Mouse (Mus musculus) kidney, embryonic 14.5 days (tissue): ENCODE measurements at regions not wholly inside any gene's neighbourhood (a gene's known extent, or its start where the extent isn't known, plus 50 kb on each side); places are given as distances from the start of the nearest gene placed in this dataset.

Experiments used
- ATAC-seq: fragments of 200-750 bp; cut with Nextera tagmentation; 2 replicates; pipeline ENCODE4 v1.8.0; 2017; ENCODE audit warnings: moderate number of reproducible peaks, mild to moderate bottlenecking, moderate TSS enrichment, moderate library complexity; ENCODE audit not compliant: low FRiP score, low TSS enrichment
- H3K27ac ChIP-seq: fragments of 300-500 bp; sonication (generic); 2 replicates; pipeline ENCODE4 v1.5.1; 2014; ENCODE audit warnings: low read depth, mild to moderate bottlenecking, low read length, moderate library complexity, mixed read lengths
- H3K27me3 ChIP-seq: fragments of 300-500 bp; sonication (generic); 2 replicates; pipeline ENCODE4 v1.6.1; 2014; ENCODE audit warnings: mild to moderate bottlenecking, low read length; ENCODE audit not compliant: control insufficient read depth, insufficient read depth
- H3K36me3 ChIP-seq: fragments of 300-500 bp; sonication (generic); 2 replicates; pipeline ENCODE4 v1.6.1; 2014; ENCODE audit warnings: low read length, mixed read lengths; ENCODE audit not compliant: control insufficient read depth, insufficient read depth
- H3K4me1 ChIP-seq: fragments of 300-500 bp; sonication (generic); 2 replicates; pipeline ENCODE4 v1.6.1; 2014; ENCODE audit warnings: low read length, mixed read lengths; ENCODE audit not compliant: control insufficient read depth, insufficient read depth
- H3K4me2 ChIP-seq: fragments of 300-500 bp; sonication (generic); replicated peaks from 2 replicates; pipeline ENCODE4 v1.6.1; 2014; ENCODE audit warnings: low read depth, mild to moderate bottlenecking, low read length
- H3K4me3 ChIP-seq: fragments of 300-500 bp; sonication (generic); 2 replicates; pipeline ENCODE4 v1.5.1; 2014; ENCODE audit warnings: mild to moderate bottlenecking, low read length
- H3K9ac ChIP-seq: fragments of 300-500 bp; sonication (generic); 2 replicates; pipeline ENCODE4 v1.6.1; 2014; ENCODE audit warnings: low read depth, mild to moderate bottlenecking, low read length, moderate library complexity
- H3K9me3 ChIP-seq: fragments of 300-500 bp; sonication (generic); 2 replicates; pipeline ENCODE4 v1.6.1; 2016; ENCODE audit warnings: low read length; ENCODE audit not compliant: control insufficient read depth
- WGBS: fragments of 180-500 bp; shearing (Covaris S2); extraction: QIAGEN DNeasy Blood & Tissue Kit; methylation state at CpG from one replicate; pipeline ENCODE4 v1.1.7; 2014; 5-methylcytosine and 5-hydroxymethylcytosine counted together

DNA sequence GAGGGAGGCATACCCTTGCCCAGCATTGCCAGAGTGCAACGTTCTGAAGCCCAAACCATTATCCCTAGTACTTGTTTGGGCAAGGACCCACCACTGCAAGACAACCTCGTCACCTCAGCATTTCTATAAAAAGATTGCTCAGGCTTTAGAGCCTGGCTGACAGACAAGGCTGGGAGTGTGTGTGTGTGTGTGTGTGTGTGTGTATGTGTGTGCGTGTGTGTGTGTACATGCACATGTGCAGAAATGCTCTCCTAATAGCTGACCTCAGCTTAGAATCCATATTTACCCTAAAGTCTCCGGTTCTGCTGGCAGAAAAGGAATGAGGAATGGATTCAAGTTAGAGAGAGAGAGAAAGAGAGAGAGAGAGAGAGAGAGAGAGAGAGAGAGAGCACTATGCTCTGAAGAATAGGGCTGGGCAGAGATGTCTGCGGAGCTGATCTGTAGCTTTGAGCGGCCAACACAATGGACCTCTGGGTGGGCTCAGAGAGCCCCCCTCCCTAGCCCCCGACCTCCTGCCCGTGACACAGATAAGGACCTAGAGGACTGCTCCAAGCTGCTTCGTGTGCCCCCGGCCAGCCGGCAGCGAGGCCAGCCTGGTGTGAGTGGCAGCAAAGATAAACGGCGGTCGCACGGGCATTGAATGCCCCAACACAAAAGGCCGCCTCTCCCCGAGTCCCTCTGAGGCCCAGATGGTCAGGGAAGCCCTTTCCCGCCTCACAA lies 166.1 kb downstream of the H2al1j start:
- ATAC-seq: no peak
- Histone ChIP-seq H3K36me3 (no peaks in the 10 kb centered on the region), H3K9ac (no peak overlapping the region), H3K4me2 (peak overlapping the region; percentile 36), H3K9me3 (no peaks in the 10 kb centered on the region), H3K4me3 (no peak overlapping the region; the same call in 1 of the 2 replicates), H3K27ac (peak overlapping the region; percentile 24; the same call in 1 of the 2 replicates), H3K4me1 (no peaks in the 10 kb centered on the region), H3K27me3 (0 out of 2 replicates have a peak, but pooled peaks cover 3% of the 10 kb centered on the region)
- 47% methylated on average over 19 of the region's 19 CpGs for WGBS

DNA sequence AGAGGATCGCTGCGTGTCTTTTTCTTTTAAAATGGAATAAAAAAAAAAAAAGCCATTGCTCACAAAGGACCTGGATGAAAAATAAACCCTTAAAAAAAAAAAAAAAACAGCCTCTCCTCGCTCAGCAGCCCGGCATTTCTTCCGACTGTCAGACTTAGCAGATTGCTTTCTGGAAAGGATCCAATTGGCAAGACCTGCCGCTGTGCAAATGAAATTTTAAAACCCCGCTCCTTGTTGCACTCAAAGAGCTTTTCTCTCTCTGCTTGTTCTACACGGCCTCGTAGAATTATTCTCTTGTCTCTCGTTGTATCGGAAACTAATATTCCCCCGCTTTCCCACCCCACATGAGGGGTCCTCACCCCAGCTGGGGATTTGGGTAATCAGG lies 166.6 kb downstream of the H2al1j start:
- Histone ChIP-seq H3K4me2 (peak overlapping the region; percentile 36), H3K27me3 (0 out of 2 replicates have a peak, but pooled peaks cover 3% of the 10 kb centered on the region), H3K4me3 (no peak overlapping the region; the same call in 1 of the 2 replicates), H3K36me3 (no peaks in the 10 kb centered on the region), H3K27ac (no peak overlapping the region), H3K9ac (no peak overlapping the region), H3K4me1 (no peaks in the 10 kb centered on the region), H3K9me3 (no peaks in the 10 kb centered on the region)
- 43% methylated on average over 12 of the region's 12 CpGs for WGBS
- ATAC-seq: no peak

DNA sequence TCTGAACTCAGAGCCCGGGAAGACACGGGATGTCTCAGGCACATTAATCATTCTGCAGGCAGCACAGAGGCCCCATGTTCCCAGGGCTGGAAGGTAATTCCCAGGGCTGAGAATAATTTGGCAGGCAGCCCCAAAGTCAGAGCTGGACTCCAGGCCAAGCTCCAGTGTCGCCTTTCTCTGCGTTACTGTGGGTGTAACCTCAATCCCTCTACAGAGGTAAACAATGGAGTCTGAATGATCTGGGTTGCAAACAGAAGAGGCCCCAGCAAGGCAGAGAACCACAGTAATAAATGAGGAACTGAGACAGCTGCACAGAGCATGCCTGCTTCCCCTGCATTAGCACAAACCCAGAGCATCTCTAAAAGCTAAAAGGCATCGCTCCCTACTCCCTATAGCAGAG lies 184.8 kb downstream of the H2al1j start:
- Histone ChIP-seq H3K27ac (peak overlapping the region; percentile 47; the same call in 1 of the 2 replicates), H3K9ac (no peak overlapping the region), H3K36me3 (no peaks in the 10 kb centered on the region), H3K4me3 (no peak overlapping the region), H3K27me3 (no peaks in the 10 kb centered on the region), H3K9me3 (no peaks in the 10 kb centered on the region), H3K4me2 (no peak overlapping the region), H3K4me1 (no peaks in the 10 kb centered on the region)
- WGBS: 52% methylated on average over 5 of the region's 5 CpGs
- peak; percentile 66; the same call in 1 of the 2 replicates for ATAC-seq

DNA sequence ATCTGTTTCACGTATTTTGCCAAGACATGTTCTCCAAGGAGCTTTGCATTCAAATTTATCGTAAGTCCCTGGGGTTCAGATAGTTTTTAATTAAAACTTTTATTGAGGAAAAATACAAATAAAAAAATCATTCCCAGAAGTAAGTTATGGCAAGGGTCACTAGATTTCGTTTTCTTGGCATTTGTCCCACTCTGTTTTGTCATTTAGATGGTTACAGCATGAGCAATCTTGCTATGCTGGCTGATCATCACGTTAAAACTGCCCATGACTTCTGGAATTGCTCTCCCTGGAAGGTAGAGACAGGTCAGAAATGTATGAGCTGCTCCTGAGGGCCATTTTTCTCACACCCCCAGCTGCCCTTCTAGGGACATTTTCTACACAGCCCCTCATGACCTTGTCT lies 185.3 kb downstream of the H2al1j start:
- Histone ChIP-seq H3K27ac (peak overlapping the region; percentile 42; the same call in 1 of the 2 replicates), H3K27me3 (no peaks in the 10 kb centered on the region), H3K4me1 (no peaks in the 10 kb centered on the region), H3K36me3 (no peaks in the 10 kb centered on the region), H3K9me3 (no peaks in the 10 kb centered on the region), H3K4me2 (no peak overlapping the region), H3K9ac (no peak overlapping the region), H3K4me3 (no peak overlapping the region)
- no peak for ATAC-seq
- WGBS: 52% methylated on average over 4 of the region's 4 CpGs

DNA sequence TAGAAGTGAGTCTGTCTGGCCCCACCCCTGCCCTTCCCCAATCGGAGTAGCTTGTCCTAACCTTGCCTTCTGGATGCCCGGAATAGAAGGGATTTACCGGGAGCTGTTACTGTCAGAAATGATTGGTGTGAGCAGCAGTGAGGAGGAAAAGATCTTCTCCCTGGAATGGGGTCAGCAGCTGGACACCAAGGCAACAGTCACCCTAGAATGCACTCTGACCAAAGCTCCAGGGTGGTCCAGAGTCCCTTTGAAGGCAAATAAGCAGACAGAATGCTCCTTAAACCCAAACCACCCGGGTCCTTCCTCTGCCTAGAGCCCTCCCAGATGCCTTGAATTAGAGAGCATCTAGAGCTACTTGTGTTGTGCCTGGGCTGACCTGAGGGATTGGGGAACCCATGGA lies 196.2 kb downstream of the H2al1j start:
- no peaks in the 10 kb centered on the region for H3K36me3 ChIP-seq
- H3K27ac ChIP-seq: no peak overlapping the region
- 0 out of 2 replicates have a peak, but pooled peaks cover 3% of the 10 kb centered on the region for H3K4me1 ChIP-seq
- ATAC-seq: peak; percentile 86
- H3K4me3 ChIP-seq: no peak overlapping the region
- H3K9ac ChIP-seq: no peak overlapping the region
- no peak overlapping the region for H3K4me2 ChIP-seq
- no peaks in the 10 kb centered on the region for H3K9me3 ChIP-seq
- H3K27me3 ChIP-seq: no peaks in the 10 kb centered on the region
- 46% methylated on average over 4 of the region's 4 CpGs for WGBS

DNA sequence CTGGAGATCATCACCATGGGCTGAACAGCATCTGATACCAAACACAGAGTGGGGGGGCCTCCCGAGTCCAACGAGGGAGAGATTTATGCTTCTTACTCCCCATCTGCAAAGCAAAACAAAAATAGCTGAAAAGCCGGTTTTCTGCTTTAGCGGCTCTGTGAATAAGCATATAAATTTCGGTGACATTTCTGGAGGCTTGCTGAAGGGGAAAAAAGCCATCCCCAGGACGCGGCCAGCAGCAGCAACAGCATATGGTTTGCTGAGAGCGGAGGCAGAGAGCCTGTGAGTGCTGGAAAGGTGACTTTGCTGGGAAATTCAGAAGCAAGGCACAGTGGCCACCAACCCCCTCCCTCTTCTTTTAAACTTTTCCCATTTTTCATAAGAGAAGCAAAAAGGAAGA lies 197.7 kb downstream of the H2al1j start:
- H3K4me2 ChIP-seq: peak overlapping the region; percentile 4; the same call in 1 of the 2 replicates
- no peak overlapping the region for H3K9ac ChIP-seq
- 37% methylated on average over 8 of the region's 8 CpGs for WGBS

DNA sequence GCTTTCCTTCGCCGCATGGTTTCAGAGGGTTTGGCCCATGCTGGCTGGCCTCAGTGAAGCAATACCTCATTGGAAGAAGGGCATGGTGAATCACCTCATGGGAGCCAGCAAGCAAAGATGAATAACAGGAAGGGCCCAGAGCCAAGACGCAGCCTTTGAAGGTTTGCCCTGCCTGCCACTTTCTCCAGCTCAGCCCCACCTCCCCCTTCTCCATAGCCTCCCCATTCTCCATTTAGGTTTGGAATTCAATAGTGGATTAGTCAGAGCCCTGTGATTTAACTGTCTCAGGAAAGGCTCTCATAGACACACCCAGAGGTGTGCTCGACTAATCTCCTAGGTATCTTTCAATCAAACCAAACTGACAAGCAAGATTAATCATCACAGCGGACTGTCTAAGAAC lies 201.0 kb downstream of the H2al1j start:
- no peaks in the 10 kb centered on the region for H3K9me3 ChIP-seq

More for the DNA sequence above, 197.7 kb downstream of the H2al1j start:
- ATAC-seq: 0 out of 2 replicates have a peak, but pooled peaks have one; percentile 33
- H3K9me3 ChIP-seq: no peaks in the 10 kb centered on the region
- H3K4me3 ChIP-seq: no peak overlapping the region
- peak overlapping the region; percentile 47; the same call in 1 of the 2 replicates for H3K27ac ChIP-seq
- H3K27me3 ChIP-seq: no peaks in the 10 kb centered on the region
- no peaks in the 10 kb centered on the region for H3K36me3 ChIP-seq
- 0 out of 2 replicates have a peak, but pooled peaks cover 3% of the 10 kb centered on the region for H3K4me1 ChIP-seq

DNA sequence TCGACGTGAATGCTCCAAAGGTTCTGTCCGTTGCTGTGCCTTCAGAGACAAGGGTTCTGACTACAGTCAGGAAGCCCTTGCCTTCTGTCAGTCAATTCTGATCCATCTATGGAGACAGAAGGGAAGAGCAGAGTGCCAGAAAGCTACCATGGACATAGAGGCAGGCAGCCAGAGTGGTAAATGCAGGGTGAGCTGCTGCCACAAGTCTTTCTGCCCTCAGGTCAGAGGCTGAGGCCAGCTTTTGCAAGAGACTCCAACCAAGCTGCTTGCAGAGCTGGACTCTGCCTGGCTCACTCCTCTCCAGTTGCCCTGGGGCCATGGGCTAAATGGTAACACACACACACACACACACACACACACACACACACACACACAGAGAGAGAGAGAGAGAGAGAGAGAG lies 201.6 kb downstream of the H2al1j start:
- Histone ChIP-seq H3K27ac (no peak overlapping the region), H3K36me3 (no peaks in the 10 kb centered on the region), H3K9me3 (no peaks in the 10 kb centered on the region), H3K4me2 (no peak overlapping the region), H3K4me1 (0 out of 2 replicates have a peak, but pooled peaks cover 3% of the 10 kb centered on the region), H3K27me3 (no peaks in the 10 kb centered on the region), H3K4me3 (no peak overlapping the region), H3K9ac (no peak overlapping the region)
- ATAC-seq: no peak
- 83% methylated on average over 3 of the region's 3 CpGs for WGBS

More for the DNA sequence above, 201.0 kb downstream of the H2al1j start:
- Histone ChIP-seq H3K9ac (no peak overlapping the region), H3K27ac (no peak overlapping the region), H3K4me2 (no peak overlapping the region), H3K27me3 (no peaks in the 10 kb centered on the region), H3K4me1 (0 out of 2 replicates have a peak, but pooled peaks cover 3% of the 10 kb centered on the region), H3K36me3 (no peaks in the 10 kb centered on the region), H3K4me3 (no peak overlapping the region)
- WGBS: 86% methylated on average over 5 of the region's 5 CpGs
- ATAC-seq: no peak

DNA sequence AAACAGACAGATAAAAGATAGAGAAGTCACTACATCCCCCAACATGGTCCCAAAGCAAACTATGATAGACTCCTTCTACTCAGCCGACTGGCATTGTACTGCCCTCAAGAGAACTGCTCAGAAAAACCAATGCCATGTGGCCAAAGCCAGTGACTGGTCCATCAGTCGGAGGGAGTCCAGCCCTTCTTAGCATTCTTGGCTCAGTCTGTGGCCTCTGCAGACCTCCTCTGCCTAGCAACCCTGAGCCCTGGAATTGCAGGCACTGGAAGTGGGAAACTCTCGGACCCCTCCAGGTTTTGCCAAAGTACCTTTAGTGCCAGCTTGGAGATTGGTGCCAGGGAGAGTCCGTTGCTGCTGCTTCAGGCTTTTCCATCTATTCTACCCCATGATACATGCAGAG lies 205.2 kb downstream of the H2al1j start:
- no peak overlapping the region for H3K9ac ChIP-seq
- no peak for ATAC-seq
- 74% methylated on average over 4 of the region's 4 CpGs for WGBS
- H3K36me3 ChIP-seq: no peaks in the 10 kb centered on the region
- no peak overlapping the region for H3K4me3 ChIP-seq
- H3K4me1 ChIP-seq: no peaks in the 10 kb centered on the region
- no peak overlapping the region for H3K27ac ChIP-seq
- no peak overlapping the region for H3K4me2 ChIP-seq
- H3K27me3 ChIP-seq: no peaks in the 10 kb centered on the region
- no peaks in the 10 kb centered on the region for H3K9me3 ChIP-seq
